Mouse (Mus musculus): Measurements from ENCODE around the gene Olfr1513.

Gene Olfr1513

DNA sequence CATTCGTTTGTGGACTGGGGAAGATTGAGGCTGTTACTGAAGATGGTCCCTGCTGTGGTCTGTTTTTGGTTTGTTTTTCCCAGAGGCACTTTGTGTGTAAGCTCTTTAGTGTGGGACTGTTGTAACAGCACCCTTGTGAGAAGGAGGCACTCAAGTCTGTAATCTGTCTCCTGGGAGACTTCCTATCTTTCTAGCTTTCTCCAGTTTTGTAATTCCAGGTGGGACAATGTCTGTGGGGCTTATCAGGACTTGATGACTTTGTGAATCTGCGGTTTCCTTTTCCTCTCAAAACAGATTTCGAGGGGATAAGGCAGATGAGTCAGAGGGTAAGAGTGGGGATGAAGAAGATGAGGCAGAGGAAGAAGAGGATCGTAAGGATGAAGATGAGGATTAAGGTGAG lies at the start of gene Olfr1513:
Gene Olfr1513, minus strand, starts transcription at position 101 of the 400 bp plus-strand sequence.
- DNase-seq, result no peak

DNA sequence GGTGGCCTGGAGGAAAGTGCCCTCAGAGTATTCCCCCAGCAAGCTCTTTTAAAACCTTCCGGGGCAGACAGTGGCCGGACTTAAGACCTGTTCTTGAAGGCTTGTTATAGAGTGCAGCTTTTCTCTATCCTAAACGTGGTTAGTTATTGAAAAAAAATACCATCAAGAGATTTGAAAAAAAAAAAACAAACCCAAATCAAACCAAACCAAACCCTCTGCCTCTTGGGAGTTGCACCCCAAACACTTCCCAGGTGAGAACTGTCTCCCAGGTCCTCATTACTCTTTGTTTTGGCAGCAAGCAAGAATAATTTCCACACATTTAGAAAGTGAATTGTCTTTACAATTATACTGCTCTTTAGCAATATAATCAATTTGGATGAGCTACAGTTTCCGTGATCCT lies 41.1 kb upstream of the Olfr1513 start, which contains the start of gene Olfr1511:
Gene Olfr1511, minus strand, starts transcription at position 101 of the 400 bp plus-strand sequence.
- DNase-seq, result no peak

DNA sequence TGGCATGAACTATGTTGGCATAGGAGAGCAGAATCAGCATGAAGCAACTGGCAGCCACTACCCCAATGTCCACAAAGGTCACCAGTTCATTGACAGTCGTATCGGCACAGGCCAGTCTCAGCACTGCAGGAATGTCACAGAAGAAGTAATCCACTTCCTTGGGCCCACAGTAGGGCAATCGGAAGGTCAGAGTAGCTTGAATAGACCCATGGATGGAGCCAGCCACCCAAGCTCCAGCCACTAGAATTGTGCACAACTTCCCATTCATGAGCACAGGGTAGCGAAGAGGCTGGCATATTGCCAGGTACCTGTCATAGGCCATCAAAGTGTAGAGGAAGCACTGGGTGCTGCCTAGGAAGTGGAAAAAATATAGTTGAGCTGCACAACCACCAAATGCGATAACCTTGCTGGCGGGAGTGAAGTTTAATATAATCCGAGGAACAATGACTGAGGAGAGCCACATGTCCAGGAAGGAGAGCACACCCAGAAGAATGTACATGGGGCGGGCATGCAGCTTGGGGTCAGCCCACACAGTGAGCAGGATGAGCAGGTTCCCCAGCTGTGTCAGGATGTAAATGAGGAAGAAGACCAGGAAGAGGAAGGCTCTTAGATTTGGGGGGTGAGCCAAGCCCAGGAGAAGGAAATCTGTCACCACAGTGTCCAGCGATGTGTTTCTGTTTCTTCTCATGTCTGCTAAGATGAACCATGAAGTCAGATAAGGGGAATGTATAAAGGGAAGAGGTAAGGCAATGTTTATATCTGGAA lies 34.1 kb upstream of the Olfr1513 start:
- DNase-seq, result peak; percentile 18

DNA sequence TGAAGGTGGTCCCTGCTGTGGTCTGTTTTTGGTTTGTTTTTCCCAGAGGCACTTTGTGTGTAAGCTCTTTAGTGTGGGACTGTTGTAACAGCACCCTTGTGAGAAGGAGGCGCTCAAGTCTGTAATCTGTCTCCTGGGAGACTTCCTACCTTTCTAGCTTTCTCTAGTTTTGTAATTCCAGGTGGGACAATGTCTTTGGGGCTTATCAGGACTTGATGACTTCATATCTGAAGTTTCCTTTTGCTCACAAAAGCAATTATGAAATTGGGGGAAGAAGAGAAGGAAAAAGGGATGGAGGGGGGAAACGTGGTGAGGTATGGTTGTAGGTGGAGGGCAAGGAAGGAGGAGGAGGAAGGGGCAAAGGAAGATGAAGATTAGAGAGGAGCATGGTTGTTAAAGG lies 22.9 kb upstream of the Olfr1513 start, which contains the start of gene Olfr1512:
Gene Olfr1512, minus strand, starts transcription at position 101 of the 400 bp plus-strand sequence.
- DNase-seq, result no peak

DNA sequence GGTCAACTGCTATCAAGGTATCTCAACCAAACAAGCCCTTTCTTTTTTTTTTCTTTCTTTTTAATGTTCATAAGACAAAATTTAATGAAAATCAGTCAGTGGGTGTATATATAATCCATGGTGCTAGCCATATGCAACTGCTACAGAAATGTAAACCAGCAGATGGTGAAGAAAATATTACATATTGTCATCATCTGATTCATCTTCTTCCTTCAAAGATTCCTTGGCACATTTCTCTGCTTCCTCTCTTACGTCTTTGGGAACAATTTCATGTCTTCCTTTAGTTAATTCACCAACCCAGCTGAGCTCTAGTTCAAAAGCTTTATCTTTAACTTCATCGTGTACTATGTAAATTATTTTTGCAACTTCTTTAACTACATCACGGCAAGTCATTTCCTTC lies 12.5 kb upstream of the Olfr1513 start:
- no peak for DNase-seq

DNA sequence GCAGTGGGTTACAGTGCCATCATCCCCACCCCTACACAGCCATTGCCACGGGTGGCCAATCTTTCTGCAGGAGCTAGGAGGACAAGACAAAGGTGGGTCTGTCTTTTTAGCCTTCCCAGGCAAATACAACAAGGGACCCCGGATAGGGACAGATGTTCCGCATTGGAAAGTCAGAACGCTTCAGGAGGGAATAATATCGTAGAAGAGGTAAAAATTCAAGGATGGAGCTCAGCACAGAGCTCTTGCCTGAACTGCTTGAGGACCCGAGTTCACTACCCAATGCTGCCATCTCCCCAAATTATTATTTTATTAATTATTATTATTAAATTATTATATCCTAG lies 16.7 kb downstream of the Olfr1513 start:
- DNase-seq, result no peak

DNA sequence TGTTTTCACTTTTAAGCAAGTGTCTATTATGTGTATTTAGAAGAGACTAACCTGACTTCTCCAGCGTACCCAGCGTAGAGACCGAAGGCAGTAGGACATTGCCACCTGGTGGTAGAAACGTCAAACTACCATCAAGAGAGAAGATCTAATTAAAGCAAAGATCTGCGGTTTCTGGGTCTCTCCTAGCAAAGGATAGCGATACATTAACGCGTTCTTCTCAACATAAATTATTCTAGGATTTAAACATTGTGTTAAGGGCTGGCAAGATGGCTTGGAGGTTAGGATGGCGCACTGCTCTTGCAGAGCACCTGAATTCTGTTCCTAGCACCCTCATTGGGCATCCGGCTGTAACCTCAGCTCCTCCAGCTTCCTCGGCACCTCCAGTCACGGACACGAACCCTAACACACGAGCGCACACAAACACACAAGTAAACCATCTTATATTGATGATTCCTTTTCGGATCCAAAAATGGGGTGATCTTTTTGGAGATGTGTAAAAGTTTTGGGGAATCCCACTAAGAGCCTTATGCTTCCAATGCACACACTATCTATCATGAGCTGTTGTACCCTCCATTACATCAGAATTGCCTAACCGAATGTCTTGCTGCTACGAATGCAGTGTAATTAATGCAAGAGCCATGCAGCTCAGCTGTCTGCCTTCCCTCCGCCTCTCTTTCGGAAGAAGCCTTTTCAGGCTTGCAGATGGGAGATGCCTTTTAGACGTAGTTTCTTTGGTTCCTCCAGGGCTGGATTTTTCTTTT lies 17.3 kb downstream of the Olfr1513 start:
- DNase-seq, result peak; percentile 63

DNA sequence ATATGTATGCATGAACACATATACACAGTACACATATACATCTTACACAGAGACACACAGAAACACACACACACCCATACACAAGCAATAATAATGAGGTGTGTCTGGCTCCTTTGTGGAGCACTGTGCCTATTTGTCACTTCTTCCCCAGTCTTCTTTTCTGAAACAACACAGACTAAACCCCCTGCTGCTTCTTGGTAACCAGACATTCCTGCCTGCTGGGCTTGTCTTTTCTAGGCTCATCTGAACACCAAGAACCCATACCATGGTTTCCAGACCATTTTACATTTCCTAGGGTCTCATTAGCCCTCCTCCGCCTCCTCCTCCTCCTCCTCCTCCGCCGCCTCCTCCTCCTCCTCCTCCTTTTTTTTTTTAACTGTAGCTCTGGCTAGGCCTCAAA lies 24.0 kb downstream of the Olfr1513 start:
- DNase-seq, result no peak

DNA sequence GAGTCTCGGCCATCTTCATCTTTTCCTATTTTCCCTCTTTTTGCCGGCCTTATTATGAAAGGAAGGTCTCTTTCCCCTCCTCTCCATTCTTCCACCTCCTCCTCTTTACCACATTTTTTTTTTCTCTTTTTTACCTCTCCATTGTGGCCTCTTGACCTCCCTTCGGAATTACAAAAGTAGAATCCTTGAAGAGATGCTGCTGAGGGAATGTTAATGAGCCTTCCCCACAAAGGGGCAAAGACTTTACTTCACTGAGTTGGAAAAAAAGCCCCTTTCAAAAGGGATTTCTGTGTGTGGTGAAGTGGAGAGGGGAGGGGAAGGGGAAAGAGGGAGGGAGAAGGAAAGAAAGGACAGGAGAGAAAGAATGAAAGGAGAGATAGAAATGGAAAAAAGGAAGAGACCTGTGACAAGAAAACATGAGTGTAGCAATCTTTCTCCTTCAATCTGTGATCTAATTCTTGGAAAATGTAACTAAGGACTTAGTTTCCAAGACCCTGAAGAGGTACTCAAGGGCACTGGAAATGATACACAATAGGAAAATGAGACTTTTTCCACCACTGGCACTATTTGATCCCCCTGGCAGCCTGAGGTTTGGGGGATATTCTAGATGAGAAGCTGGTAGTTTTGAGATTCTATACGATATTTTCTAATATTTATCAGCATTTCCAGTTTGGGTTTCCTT lies 25.0 kb downstream of the Olfr1513 start:
- no peak for DNase-seq

DNA sequence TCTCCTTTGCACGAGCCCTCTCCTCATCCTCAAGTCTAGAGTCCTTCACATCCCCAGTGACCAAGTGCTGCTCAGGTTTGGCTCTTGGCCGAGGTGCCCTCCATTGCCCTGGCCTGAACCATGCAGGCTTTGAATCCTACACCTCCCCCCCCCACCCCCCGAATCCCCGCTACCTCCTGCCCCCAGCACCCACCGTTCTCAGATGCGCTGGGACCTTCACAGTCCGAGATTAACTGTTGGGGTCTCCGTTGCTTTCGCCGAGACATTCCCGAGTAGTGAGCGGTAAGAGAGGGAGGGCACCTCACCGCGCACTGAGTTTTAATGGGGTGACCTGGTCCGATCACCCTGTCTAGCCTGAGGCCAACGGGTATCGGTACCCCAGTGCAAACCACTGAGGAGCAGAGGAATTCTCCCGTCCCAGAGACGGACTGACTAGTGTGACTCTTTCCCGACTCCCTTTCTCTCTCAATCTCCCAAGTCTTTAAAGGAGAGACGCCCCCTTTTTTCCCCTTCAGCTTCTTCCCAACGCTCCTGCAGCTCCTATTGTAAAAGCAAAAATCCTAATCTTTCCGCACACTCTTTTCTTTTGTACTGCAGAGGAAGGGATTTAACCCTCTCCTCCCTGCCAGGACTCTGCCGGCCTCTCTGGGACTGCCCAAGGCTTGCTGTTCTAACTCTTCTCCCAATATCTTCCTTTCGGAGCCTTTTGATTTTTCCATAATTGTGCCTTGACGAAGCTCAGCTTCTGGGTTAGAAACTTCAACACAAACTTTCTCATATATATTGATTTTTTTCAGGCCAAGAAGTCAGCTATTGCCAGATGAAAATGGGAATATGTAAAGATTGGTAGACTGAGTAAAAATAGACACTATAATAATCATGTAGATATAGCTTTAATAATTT lies 28.0 kb downstream of the Olfr1513 start, which contains the start of gene Sall2:
Gene Sall2, minus strand, starts transcription at position 853 of the 903 bp plus-strand sequence.
- no peak for DNase-seq

DNA sequence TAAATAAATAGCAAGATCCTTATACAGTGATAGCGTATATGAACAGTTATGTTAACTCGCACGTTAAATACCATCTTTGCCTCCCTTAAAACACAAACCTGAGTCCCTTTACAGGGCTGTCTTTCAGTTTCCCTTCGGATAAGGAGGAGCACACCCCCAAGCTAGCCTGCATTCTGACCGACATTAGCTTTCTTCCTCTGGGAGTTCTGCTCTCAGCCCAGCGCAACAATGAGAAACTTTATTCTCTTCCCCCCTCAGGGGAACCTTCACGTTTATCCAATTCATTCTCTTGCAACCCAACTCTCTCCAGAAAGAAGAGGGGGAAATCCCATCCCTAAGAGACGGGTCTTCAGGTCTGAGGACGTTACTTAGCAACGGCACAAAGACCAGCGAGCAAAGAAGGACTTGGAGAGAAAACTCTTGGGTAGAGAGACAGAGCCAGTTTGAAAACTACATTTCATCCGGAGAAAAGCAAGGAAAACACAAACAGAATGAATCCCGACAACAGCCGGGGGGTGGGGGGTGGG lies 28.8 kb downstream of the Olfr1513 start:
- DNase-seq, result no peak

DNA sequence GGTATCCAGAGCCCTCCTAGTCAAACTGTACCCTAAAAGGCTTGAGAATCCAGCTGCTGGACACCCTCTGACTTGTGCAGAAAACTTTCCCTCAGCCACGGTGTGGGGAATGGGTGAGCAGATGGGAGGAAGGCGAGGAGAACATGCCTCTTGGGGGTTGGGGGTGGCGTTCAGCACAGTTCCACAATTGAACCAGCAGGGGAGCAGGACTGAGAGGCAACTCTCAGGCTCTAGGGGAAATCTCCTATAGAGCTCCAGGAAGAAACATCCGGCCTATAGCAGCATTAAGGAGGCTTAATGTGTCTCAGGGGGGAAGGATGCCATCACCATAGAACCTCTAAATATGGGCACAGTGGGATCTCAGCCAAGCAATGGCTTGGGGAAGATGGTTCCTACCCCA lies 30.3 kb downstream of the Olfr1513 start:
- no peak for DNase-seq

DNA sequence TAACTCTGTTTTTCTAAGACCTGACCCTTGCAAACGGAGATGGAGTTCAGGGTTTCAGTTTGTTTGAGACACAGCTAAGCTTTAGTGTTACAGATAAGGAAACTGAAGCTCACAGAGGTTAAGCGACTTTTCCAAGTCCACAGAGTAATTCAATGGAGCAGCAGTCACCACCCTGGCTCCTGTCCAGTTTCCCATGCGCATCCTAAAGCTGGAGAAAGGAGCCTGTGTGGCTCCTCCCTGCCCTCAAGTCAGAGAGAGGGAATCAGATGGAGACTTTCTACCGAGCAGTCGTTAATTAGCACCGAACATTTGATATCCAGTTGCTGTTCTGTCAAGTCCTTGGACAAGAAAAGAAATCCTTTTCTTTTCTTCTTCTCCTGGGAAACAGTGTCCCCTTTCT lies 36.8 kb downstream of the Olfr1513 start:
- DNase-seq, result no peak

DNA sequence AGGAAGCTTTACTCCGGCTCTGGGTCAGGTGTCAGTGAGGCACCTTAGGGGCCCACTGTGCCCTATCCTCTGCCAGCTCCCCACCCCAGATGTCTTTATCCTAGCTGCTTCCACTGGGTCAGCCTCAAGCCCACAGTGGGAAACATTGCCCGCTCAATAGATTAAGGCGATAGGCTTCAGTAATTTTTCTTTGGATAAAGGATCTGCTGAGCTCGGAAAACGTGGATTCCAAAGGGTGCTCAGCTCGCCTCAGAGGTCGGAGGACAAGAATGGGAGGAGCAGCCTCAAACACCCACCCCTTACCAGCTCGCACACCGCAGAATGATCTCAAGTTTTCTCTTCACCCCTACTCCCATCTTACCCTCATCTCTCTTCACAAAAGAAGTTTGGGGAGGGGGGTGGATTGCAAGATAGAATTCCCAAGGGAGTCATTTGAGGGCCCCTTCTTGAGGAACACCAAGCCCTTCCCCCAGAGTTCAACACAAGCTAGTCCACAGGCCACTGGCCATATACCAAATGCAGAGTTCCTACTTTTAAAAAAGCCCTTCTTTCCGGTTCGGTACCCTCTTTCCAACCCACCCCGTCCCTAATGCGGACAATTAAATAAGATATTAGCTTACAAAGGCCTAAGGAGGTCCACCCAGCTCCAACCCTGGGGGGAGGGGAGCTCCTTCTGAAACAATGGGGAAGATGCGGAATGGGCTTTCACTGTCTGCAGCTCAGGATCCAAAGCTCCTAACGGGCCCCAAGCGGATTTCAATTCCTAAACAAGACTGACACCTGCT lies 39.6 kb downstream of the Olfr1513 start:
- no peak for DNase-seq

DNA sequence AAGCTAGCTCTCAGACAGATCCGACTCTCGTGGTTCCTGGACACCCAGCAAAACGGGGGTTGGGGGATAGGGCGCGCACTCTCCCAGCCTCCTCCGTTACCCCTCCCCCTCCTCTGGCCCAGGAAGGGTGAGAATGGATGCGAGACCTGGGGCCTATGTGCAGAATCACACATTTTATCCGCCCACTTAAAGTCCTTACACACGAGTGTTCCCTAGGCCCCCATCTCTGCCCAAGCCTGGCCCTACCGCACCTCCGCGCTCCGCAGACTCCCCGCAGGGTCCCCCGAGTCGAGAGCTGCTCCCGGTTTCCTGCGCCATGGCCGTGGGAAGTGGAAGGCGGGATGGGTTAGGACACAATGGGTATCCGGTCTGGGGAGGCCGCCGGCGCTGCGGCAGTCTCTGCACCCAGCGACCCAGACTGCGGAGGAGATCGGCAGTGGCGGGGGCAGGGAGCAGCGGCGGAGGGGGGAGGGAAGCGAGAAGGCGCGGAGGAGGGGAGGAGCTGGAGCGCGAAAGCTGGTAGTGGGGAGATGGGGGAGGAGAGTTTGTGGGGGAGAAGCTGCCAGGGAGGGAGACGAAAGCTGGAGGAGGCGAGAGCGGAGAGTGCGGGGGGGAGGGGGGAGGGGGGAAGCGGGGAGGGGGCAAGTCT lies 40.3 kb downstream of the Olfr1513 start:
- peak; percentile 82 for DNase-seq

DNA sequence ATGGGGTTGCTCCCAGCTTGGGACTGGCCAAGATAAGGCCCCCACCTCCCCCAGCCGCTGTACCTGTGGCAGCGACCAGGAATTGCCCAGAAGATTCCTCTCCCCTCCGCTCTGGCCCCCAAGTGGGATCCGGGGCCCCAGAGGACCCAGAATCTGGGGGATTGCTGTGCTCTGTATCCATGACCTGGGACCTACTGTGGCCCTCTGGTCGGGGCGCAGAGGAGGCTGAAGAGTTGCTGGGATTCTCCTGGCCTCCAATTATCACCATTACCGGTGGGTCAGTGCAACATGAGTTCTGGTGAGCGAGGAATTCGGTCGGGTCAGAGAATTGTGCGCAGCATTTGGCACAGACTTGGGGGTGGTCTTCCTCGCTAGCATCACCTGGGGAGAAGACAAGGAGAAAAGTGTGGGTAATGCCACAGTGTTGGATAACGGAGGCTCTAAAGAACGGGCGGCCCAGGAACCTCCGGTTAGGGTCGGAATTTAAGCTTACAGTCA lies 40.9 kb downstream of the Olfr1513 start:
- no peak for DNase-seq

DNA sequence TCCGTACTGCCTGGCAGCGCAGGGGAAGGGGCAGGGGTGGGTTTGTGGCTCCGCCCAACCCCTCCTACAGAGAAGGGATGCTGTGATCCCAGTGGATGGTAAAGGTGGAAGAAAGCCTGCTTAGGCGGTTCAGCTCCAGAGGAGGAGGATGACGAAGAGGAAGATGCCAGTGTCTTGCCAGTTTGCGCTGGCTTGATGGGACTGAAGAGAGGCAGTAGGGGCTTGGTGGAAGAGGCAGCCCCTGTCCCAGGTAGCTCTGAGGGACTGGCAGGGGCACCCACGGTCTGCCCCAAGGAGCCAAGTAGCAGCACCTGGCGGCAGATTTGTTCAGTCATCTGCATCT lies 41.4 kb downstream of the Olfr1513 start:
- DNase-seq, result no peak

DNA sequence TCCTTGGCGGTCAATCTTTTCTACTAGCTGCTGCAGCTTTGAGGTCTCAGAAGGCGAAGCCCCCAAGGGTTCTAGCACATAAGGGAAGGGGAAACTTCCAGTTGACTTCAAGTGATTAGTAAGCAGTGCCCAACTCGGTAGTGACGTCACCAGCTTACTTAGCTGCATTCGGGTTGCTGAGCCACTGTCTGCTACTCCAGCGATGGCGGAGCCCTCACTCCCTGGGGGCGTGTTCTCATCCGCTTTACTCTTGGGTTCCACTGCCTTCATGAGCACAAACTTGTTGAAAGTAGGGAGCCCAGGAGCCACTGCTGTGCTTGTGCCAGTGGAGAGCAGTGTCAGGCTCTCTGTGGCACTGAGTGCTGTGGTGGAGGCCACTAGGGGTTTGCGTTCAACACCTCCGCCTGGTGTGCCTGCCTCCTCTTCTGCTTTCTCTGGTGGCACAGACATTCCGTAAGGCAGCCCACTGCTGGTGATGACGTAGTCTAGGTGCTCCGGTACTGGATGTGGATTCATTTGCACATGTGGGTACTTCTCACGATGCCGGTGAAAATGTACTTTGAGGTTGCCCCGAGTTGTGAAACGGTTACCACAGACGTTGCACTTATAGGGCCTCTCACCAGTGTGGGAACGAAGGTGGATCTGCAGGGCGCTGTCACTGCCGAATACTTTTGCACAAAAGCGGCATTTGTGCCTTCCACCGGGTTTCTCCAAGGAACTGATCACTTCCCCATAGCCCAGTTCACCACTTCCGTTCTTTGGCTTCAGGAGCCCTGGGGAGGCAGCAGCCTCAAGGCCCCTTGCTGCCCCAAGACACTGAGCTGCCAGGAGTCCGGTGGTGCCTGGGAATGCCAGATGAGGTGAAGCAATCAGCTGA lies 42.0 kb downstream of the Olfr1513 start:
- DNase-seq, result no peak

DNA sequence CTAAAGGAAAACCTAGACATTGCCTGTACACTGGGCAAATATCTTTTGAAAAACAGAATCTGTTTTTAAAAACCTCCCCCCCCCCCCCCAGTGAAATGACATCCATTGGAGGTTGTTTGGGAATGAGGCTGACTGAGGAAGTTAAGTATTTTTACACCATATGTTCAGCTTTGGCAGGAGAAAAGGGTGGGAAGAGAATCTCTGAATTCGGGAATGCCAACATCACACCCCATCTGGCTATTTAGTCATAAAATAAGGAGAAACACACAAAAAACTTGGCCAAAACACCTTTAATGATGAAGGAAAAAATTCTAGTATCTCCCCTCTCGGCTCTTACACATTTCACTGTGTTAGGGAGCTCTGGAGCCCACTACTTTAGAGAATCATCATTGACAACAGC lies 45.3 kb downstream of the Olfr1513 start:
- DNase-seq, result no peak

DNA sequence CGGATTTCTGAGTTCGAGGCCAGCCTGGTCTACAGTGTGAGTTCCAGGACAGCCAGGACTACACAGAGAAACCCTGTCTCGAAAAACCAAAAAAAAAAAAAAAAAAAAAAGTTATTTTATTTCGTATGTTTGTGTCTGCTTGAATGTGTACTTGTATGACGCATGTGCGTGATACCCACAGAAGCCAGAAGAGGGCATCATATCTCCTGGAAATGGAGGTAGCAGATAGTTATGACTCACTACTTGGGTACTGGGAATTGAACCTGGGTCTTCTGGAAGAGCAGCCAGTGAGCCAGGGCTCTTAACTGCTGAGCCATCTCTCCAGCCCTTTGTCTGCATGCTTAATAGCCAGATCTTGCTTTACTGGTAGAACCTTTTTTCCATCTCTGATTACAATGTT lies 45.9 kb downstream of the Olfr1513 start:
- DNase-seq, result peak; percentile 33
